Mouse (Mus musculus) embryo, embryonic 11.5 days (tissue): Measurements from ENCODE around the gene Cisd1.

Experiments used
- DNase-seq: peaks from one replicate; pipeline ENCODE4 v3.0.0-alpha.2; 2012; ENCODE audit warnings: low read depth, low spot score

The Cisd1 gene

GRCm38 (mm10) chr10:71326789-71327188, 18.0 kb downstream of the Cisd1 start:
- DNase-seq = peak; percentile 58

DNA sequence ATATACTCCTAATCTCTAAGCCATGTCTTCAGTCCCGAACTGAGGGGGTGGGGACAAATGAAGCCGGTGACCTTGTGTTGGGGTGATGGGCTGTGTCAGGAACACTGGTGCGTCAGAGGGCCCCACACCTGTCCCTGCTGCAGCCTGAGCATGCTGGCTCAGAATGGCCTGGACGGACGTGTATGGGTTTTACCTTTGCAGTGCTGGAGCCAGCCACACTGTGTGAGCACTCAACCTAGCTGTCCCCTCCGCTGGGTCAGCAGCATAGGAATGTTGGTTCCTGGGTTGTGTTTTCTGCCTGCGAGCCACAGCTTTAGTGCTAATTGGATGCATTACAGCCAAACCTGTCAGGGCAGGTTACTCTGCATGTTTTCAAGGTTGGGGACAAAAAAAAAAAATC, 18.6 kb downstream of the Cisd1 start:
- DNase-seq = no peak

- DNase-seq = no peak
Measured at GRCm38 (mm10) chr10:71323669-71324068, 21.1 kb downstream of the Cisd1 start.

- DNase-seq = no peak
Measured at GRCm38 (mm10) chr10:71316497-71316896, 28.3 kb downstream of the Cisd1 start.

GRCm38 (mm10) chr10:71316056-71316455, 28.7 kb downstream of the Cisd1 start:
- no peak for DNase-seq

DNA sequence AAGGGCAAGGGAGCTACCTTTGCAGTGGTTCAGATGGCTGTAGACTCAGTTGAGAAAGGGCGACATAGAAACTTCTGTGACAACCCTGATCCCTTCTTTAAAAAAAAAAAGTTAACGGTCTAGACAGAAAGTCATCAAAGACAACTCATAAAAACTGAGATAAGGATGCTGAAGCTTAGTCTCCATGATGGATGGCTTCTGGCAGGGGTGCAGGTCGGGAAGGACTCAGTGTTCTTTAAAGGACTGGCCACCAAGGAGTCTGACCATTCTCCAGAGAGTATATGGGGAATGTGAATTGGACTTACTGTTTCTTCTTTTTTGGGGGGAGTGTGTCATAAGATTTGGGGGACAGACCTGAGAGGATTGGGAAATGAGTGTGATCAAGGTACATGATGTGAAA, 30.2 kb downstream of the Cisd1 start:
- DNase-seq = no peak

GRCm38 (mm10) chr10:71310288-71310687, 34.5 kb downstream of the Cisd1 start:
- DNase-seq = no peak

GRCm38 (mm10) chr10:71308199-71308598, 36.6 kb downstream of the Cisd1 start:
- no peak for DNase-seq

DNA sequence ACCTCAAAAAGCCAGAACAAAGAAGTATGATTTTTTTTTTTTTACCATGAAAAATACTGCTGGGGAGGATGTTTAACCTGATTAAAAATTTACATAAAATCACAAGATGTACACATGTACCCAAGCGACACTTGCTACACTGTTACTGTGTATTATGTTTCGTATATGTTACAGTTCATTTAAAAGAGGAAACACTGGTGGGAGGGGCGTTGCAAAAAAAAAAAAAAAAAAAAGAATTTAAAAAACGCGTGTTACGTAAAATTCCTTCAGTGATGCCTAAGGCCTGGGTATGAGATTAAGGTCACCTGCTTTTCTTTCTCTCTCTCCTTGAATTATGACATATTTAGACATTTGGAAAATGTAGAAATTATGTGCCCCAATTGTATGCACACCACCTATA, 38.0 kb downstream of the Cisd1 start:
- no peak for DNase-seq

DNA sequence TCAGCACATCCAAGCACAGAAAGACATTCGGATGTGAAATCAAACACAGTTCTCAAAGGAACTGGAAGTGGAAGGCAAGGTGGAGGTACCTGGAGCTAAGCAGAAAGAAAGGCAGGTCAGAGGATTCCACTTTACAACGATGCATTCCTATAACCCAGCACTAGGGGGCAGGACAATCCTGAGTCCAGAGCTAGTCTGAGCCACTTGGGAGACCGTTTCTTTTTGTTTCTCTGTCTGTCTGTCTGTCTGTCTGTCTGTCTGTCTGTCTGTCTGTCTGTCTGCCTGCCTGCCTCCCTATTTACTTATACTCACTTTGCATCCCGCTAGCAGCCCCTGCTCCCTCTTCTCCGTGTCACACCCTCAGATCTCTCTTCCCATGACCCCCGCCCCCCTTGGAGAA, 38.6 kb downstream of the Cisd1 start:
- peak; percentile 39 for DNase-seq

DNA sequence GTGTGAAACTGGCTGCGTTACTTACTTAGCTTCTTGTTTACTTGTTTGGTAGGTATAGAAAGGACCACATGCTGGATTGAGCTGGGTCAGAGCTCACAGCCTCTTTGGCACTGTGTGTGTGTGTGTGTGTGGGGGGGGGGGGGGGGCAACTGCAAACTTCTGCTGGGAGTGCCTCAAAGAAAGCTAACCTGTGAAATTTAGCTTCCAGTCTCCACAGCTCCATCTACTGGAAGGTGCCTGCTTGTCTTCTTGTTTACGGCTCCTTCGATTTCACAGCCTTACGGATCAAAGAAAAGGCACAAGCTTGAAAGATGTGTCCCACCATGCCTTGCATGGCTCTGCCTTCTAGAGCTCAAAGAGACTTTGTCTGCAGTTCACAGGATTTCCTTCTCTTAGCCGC, 42.3 kb downstream of the Cisd1 start:
- DNase-seq = no peak

GRCm38 (mm10) chr10:71300161-71300560, 44.6 kb downstream of the Cisd1 start:
- no peak for DNase-seq

DNA sequence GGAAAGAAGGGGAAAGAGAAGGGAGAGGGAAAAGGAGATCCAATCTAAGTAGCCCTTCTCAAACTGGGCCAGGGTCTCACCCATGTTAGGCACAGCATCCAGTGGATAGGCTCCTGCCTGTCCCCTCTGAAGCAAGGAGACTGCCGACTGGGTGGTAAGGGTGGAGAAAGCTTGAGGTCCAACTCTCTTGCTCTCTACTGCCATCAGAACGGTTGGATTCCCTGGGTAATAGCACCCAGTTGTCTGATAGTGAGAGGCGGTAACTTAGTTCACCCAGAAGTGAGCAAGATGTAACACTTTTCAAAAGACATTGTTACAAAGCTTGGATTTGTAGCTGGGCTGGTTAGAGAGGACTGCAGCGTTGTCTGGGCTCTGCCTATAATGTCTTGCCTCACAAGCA, 51.5 kb downstream of the Cisd1 start:
- DNase-seq = no peak

GRCm38 (mm10) chr10:71292254-71292653, 52.5 kb downstream of the Cisd1 start:
- peak; percentile 17 for DNase-seq

DNA sequence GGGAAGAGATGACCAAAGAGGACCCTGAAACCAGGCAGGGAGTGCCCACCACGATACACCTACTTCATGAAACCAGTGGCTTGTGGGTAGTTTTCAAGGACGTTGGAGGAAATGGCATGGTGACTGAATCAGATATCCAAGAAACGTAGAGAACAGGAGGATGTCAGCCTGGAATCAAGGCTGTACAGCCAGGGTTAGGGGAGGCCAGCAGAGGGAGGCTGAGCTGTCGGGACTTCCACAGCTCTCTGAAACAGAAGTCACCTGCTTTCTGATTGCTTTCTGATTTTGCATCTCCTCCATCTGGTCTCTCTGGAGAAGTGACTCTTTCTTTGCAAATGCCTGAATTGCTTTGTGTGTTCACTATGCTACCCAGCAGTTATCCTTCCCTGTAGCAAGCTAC, 53.0 kb downstream of the Cisd1 start:
- no peak for DNase-seq

GRCm38 (mm10) chr10:71291179-71291661, 53.5 kb downstream of the Cisd1 start:
- no peak for DNase-seq

DNA sequence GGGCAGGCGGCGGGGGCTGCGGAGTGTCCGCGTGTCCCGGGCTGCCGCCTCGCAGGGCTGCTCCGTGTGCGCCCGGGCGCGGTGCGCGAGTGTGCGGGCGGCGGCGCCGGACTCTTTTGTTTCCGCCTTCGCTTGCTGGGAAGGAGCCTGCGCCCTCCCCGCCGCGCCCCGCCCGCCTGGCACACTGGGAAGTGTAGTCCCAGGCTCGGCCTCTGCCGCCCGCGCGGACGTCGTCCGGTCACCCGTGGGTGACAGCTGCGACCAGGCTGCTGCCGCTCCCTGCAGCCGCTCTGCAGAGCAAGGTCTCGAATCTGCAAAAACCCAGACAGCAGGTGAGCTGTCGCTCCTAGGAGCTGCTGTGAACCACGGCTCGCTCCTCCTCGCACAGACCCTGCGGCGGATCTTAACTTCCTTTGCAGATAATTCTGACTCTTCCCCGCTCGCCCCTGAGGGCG, 59.6 kb downstream of the Cisd1 start, which contains the start of gene Ube2d1:
Gene Ube2d1 (minus strand): TSS at position 137 of the 455 bp plus-strand sequence.
- peak; percentile 68 for DNase-seq

GRCm38 (mm10) chr10:71284511-71285125, 60.1 kb downstream of the Cisd1 start:
- DNase-seq = peak; percentile 19

- no peak for DNase-seq
Measured at GRCm38 (mm10) chr10:71284131-71284510, 60.6 kb downstream of the Cisd1 start.
